Mouse (Mus musculus) intestine, embryonic 16.5 days (tissue): ENCODE measurements at regions not wholly inside any gene's neighbourhood (a gene's known extent, or its start where the extent isn't known, plus 50 kb on each side); places are given as distances from the start of the nearest gene placed in this dataset.

ENCODE experiments used
- ATAC-seq: fragments of 200-750 bp; cut with Nextera tagmentation; 2 replicates; pipeline ENCODE4 v1.8.0; 2017; ENCODE audit warnings: moderate TSS enrichment, moderate library complexity
- H3K27ac ChIP-seq: fragments of 300-500 bp; sonication (generic); 2 replicates; pipeline ENCODE4 v1.5.1; 2014; ENCODE audit warnings: mild to moderate bottlenecking, low read length
- H3K27me3 ChIP-seq: fragments of 300-500 bp; sonication (generic); replicated peaks from 2 replicates; pipeline ENCODE4 v1.6.1; 2014; ENCODE audit warnings: low read length, control low read depth, mixed read lengths; ENCODE audit not compliant: control insufficient read depth, insufficient read depth
- H3K36me3 ChIP-seq: fragments of 300-500 bp; sonication (generic); 2 replicates; pipeline ENCODE4 v1.6.1; 2014; ENCODE audit warnings: low read length, control low read depth; ENCODE audit not compliant: control insufficient read depth, insufficient read depth
- H3K4me1 ChIP-seq: fragments of 300-500 bp; sonication (generic); 2 replicates; pipeline ENCODE4 v1.6.1; 2014; ENCODE audit warnings: low read length, control low read depth, mixed read lengths; ENCODE audit not compliant: control insufficient read depth, insufficient read depth
- H3K4me2 ChIP-seq: fragments of 300-500 bp; sonication (generic); 2 replicates; pipeline ENCODE4 v1.6.1; 2014; ENCODE audit warnings: low read depth, low read length, control low read depth
- H3K4me3 ChIP-seq: fragments of 300-500 bp; sonication (generic); 2 replicates; pipeline ENCODE4 v1.5.1; 2014; ENCODE audit warnings: mild to moderate bottlenecking, low read length
- H3K9ac ChIP-seq: fragments of 300-500 bp; sonication (generic); 2 replicates; pipeline ENCODE4 v1.6.1; 2014; ENCODE audit warnings: low read depth, low read length
- H3K9me3 ChIP-seq: fragments of 300-500 bp; sonication (generic); 2 replicates; pipeline ENCODE4 v1.6.1; 2016; ENCODE audit warnings: low read length, control low read depth; ENCODE audit not compliant: control insufficient read depth
- WGBS: fragments of 180-500 bp; shearing (Covaris S2); extraction: QIAGEN DNeasy Blood & Tissue Kit; methylation state at CpG from one replicate; pipeline ENCODE4 v1.1.7; 2014; 5-methylcytosine and 5-hydroxymethylcytosine counted together

DNA sequence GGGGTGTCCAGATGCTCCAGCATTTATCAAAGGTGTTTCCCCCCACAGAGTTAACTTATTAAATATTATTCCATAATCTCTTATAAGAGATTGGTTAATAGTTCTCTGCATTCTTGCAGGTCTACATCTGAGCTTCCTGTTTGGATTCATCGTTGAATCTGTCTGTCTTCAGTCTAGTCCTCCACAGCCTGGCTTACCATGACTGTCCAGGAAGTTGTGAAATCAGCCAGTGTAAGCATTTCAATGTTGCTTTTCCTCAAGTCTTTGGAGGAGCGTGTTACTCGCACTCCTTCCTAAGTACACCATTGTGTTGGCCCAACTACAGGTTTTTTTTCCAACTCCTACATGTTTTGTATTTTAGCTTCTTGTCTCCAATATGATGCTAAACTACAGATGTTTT lies 124.2 kb upstream of the Htr2a start:
- Histone ChIP-seq H3K4me3 (no peak overlapping the region), H3K9me3 (no peaks in the 10 kb centered on the region), H3K27me3 (no peaks in the 10 kb centered on the region), H3K4me1 (no peaks in the 10 kb centered on the region), H3K27ac (no peak overlapping the region), H3K4me2 (no peak overlapping the region), H3K36me3 (no peaks in the 10 kb centered on the region), H3K9ac (no peak overlapping the region)
- ATAC-seq, result no peak
- WGBS, result 73% methylated on average over 3 of the region's 3 CpGs

- ATAC-seq, result no peak
- Histone ChIP-seq H3K9ac (no peak overlapping the region), H3K27ac (no peak overlapping the region), H3K4me2 (no peak overlapping the region), H3K4me3 (no peak overlapping the region), H3K27me3 (no peaks in the 10 kb centered on the region), H3K4me1 (no peaks in the 10 kb centered on the region), H3K9me3 (no peaks in the 10 kb centered on the region), H3K36me3 (no peaks in the 10 kb centered on the region)
- WGBS, result 61% methylated on average over 6 of the region's 6 CpGs
These were observed 121.1 kb upstream of the Htr2a start for GRCm38 (mm10) chr14:74519531-74519930.

DNA sequence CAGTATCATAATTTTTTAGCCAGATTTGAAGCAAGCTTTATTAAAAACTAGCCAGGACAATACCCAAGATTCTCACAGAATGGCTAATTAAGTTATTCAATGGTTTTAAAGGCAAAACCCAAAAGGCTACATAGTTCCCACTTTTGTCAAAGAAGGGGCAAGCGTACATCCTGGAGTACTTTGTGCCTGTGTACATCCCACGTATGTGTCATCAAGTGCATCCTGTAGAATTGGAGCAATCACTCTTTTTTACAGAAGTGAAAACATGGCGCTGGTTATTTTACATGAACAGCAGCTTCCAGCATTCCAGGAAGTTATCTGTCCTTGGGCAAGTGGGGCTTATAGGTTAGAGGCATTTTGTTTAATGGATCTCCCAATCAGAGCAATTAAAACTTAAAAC lies 119.0 kb upstream of the Htr2a start:
- Histone ChIP-seq H3K9me3 (no peaks in the 10 kb centered on the region), H3K27ac (no peak overlapping the region), H3K4me3 (no peak overlapping the region), H3K27me3 (no peaks in the 10 kb centered on the region), H3K4me1 (no peaks in the 10 kb centered on the region), H3K4me2 (no peak overlapping the region), H3K9ac (no peak overlapping the region), H3K36me3 (no peaks in the 10 kb centered on the region)
- WGBS, result 84% methylated on average over 3 of the region's 3 CpGs
- ATAC-seq, result no peak

DNA sequence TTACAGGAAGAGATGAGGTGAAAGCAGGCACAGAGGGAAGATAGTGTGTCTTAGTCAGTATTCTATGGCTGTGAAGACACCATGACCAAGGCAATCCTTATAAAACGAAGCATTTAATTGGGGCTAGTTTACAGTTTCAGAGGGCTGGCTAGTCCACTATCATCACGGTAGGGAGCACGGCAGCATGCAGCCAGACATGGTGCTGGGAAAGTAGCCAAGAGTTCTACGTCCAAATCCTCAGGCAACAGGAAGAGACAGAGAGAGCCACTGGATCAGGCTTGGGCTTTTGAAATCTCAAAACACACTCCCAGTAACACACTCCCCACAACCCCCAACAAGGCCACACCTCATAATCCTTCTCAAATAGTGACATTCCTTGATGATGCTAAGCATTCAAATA lies 113.4 kb upstream of the Htr2a start:
- no peak for ATAC-seq
- no peak overlapping the region for H3K9ac ChIP-seq
- no peaks in the 10 kb centered on the region for H3K36me3 ChIP-seq
- H3K9me3 ChIP-seq, result no peaks in the 10 kb centered on the region
- no peak overlapping the region for H3K4me3 ChIP-seq
- H3K4me1 ChIP-seq, result no peaks in the 10 kb centered on the region
- H3K27ac ChIP-seq, result no peak overlapping the region
- no peak overlapping the region for H3K4me2 ChIP-seq
- H3K27me3 ChIP-seq, result no peaks in the 10 kb centered on the region
- WGBS, result 68% methylated on average over 4 of the region's 4 CpGs

DNA sequence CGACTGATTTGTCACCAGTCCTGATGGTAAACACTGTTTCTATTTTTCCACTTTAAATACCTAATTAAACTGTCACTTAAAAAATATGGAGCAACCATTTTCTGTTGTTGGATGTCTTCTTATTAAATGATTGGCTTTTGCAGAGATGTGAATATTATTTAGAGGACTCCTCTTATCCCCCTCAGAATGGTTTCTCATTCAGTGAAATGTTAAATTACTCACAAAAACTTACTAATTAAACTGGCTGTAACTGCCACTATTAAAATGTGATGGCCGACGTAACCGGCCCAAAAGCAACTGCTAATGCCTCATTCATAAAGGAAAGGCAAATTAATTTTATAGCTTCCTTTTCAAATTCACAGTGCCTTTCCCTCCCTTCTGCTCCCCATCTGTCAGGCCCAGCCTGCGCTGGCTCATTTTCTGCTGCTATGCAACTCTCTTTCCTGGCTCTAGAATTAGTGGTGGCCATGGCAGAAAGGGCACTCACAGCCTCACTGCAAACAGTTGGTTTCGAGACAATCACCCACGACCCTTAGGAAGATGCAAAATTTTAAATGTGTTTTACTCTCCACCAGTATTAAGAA lies 111.2 kb upstream of the Htr2a start:
- ATAC-seq, result no peak
- Histone ChIP-seq H3K9me3 (no peaks in the 10 kb centered on the region), H3K4me2 (no peak overlapping the region), H3K27ac (no peak overlapping the region), H3K9ac (no peak overlapping the region), H3K4me1 (no peaks in the 10 kb centered on the region), H3K27me3 (no peaks in the 10 kb centered on the region), H3K4me3 (no peak overlapping the region), H3K36me3 (no peaks in the 10 kb centered on the region)
- 81% methylated on average over 7 of the region's 7 CpGs for WGBS

DNA sequence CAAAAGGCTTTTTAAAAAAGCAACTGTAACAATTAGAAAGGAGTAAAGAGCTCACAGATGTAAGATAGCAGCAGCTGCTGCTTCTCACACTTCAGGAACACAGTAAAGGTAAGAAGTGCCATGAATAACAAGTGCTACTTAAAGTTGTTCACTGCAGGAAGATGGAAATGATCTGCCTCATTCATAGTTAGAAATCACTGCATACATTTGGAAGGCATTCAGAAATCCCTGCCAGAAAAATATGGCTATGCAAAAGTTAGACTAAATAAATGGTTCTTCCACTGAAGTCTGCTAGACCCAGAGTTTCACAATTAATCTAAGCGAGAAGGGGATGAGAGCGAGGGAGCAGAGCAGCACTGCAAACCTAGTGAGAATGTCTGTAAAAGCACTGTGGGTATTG lies 102.5 kb upstream of the Htr2a start:
- Histone ChIP-seq H3K27me3 (no peaks in the 10 kb centered on the region), H3K9ac (no peak overlapping the region), H3K36me3 (no peaks in the 10 kb centered on the region), H3K9me3 (no peaks in the 10 kb centered on the region), H3K27ac (no peak overlapping the region), H3K4me2 (no peak overlapping the region), H3K4me1 (no peaks in the 10 kb centered on the region), H3K4me3 (no peak overlapping the region)
- ATAC-seq, result no peak
- WGBS, result 72% methylated on average over 2 of the region's 2 CpGs

GRCm38 (mm10) chr14:74544028-74544427 lies 96.6 kb upstream of the Htr2a start:
- Histone ChIP-seq H3K27me3 (no peaks in the 10 kb centered on the region), H3K9me3 (no peaks in the 10 kb centered on the region), H3K4me2 (no peak overlapping the region), H3K9ac (no peak overlapping the region), H3K4me1 (no peaks in the 10 kb centered on the region), H3K36me3 (no peaks in the 10 kb centered on the region), H3K27ac (no peak overlapping the region), H3K4me3 (no peak overlapping the region)
- ATAC-seq, result no peak
- WGBS, result 92% methylated on average over 3 of the region's 3 CpGs

- Histone ChIP-seq H3K4me3 (no peak overlapping the region), H3K36me3 (no peaks in the 10 kb centered on the region), H3K9me3 (no peaks in the 10 kb centered on the region), H3K4me1 (no peaks in the 10 kb centered on the region), H3K27ac (no peak overlapping the region), H3K4me2 (no peak overlapping the region), H3K9ac (no peak overlapping the region), H3K27me3 (no peaks in the 10 kb centered on the region)
- ATAC-seq, result no peak
- WGBS, result 92% methylated on average over 2 of the region's 2 CpGs
These were observed 89.5 kb upstream of the Htr2a start for GRCm38 (mm10) chr14:74551091-74551490.

DNA sequence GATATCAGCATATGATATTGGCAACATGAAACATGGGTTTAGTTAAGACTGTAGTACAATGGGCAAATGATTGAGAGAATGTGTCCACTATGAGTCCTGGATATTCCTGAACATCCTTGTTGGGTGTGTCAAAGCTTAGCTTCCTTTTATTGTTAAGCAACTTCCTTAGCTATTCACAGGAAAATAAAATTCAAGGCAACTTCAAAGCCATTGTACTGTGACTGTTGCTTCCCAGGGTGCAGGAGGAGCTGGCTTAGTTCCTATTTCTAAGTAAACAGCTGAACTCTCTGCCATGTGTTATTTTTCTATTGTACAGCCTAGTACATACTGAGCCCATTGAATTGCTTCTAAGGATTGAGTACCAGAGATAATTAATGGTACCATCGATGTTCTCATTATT lies 87.0 kb upstream of the Htr2a start:
- H3K4me2 ChIP-seq, result no peak overlapping the region
- H3K9ac ChIP-seq, result no peak overlapping the region

GRCm38 (mm10) chr14:74558359-74558758 lies 82.3 kb upstream of the Htr2a start:
- Histone ChIP-seq H3K27ac (no peak overlapping the region), H3K4me3 (no peak overlapping the region), H3K4me1 (no peaks in the 10 kb centered on the region), H3K9ac (no peak overlapping the region), H3K4me2 (no peak overlapping the region), H3K27me3 (no peaks in the 10 kb centered on the region), H3K9me3 (no peaks in the 10 kb centered on the region), H3K36me3 (no peaks in the 10 kb centered on the region)
- WGBS, result 71% methylated on average over 5 of the region's 5 CpGs
- ATAC-seq, result no peak

More for the DNA sequence above, 87.0 kb upstream of the Htr2a start:
- Histone ChIP-seq H3K4me1 (no peaks in the 10 kb centered on the region), H3K9me3 (no peaks in the 10 kb centered on the region), H3K36me3 (no peaks in the 10 kb centered on the region), H3K27me3 (no peaks in the 10 kb centered on the region), H3K4me3 (no peak overlapping the region), H3K27ac (no peak overlapping the region)
- 90% methylated on average over 1 of the region's 1 CpGs for WGBS
- no peak for ATAC-seq
